7 mouse cellular contexts compared by ENCODE assay signal in the genomic region with DNA sequence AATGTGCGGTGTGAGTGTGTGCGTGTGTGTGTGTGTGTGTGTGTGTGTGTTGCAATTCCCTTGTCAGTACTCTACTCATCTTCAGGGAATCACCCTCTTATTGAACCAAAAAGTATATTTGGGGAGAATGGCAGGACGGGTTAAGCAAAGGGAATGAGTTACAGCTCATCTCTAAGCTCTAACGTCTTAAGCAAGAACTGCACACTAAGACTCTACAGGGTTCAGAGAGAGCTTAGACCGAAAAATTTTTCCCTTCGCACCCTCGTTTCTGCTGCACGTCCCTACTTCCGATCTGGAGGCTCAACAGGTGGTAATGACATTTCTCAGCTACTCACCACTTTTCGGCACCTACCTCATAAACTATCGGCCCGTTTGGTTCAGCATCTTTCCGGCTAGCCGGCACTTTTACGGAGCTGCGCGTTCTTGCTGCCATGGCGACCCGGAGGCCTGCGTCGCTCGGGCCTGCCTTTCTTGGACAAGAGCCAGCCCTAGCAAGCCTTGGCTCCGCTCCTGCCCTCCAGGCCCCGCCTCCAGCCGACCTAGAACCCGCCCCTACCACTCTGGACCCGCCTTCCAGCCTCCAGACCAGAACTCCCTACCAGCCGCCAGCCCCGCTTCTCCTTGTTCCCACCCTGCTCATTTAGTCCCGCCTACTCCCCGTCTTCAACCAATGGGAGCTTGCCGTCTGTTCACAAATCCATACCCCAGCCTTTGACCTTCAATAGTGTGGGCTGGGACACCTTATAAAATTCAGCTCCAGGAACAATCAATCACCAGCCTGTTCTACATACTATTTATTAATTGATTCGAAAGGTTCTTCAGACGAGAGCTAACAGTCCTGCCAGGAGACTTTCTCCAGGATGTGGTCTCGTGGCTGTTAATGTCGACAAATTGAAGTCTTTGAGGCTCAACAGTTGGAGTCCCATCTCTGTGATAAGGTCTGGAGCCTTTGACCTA. TPM values are rescaled to one million over a fixed set of nuclear protein-coding genes. Genes with fewer than 3 reads are reported as not detected.
A peak's percentile ranks its signal among the peaks of the same experiment; 100 is the strongest.
DNase-seq lines count a peak whose midpoint lies in the region; ATAC-seq lines count a peak whose summit lies in the region.

A gene (minus strand): TSS at position 604 of the 957 bp plus-strand sequence.

- no peak within 1 kb of the TSS; the same call in 1 of the 2 replicates for H3K9ac ChIP-seq in embryonic facial prominence, embryonic 11.5 days (replicated peaks; ENCODE audit: low read length)
- H3K9ac ChIP-seq in midbrain, embryonic 13.5 days (replicated peaks): no peak within 1 kb of the TSS

- ATAC-seq in embryonic facial prominence, embryonic 11.5 days (replicated peaks; ENCODE audit: insufficient number of reproducible peaks, low FRiP score, low TSS enrichment, low read depth): peak; percentile 98
- ATAC-seq in midbrain, embryonic 13.5 days: peak; percentile 97

- H3K27ac ChIP-seq in embryonic facial prominence, embryonic 11.5 days (replicated peaks; ENCODE audit: low read depth, low read length): no peak within 1 kb of the TSS
- 0 out of 2 replicates have a peak within 1 kb of the TSS, but pooled peaks have one; percentile 11 for H3K27ac ChIP-seq in limb, embryonic 10.5 days
- no peak within 1 kb of the TSS for H3K27ac ChIP-seq in midbrain, embryonic 13.5 days

- H3K4me1 ChIP-seq in embryonic facial prominence, embryonic 11.5 days (ENCODE audit: control insufficient read depth, insufficient read depth, low read length): no peaks in the 10 kb centered on the region
- H3K4me1 ChIP-seq in limb, embryonic 10.5 days: peaks cover 16% of the 10 kb centered on the region
- peaks cover 13% of the 10 kb centered on the region for H3K4me1 ChIP-seq in midbrain, embryonic 13.5 days (replicated peaks)

- WGBS in embryonic facial prominence, embryonic 11.5 days: 16% methylated on average over 36 of the region's 36 CpGs
- 14% methylated on average over 36 of the region's 36 CpGs for WGBS in limb, embryonic 10.5 days
- WGBS in midbrain, embryonic 13.5 days: 15% methylated on average over 36 of the region's 36 CpGs

- peak; percentile 94 for DNase-seq in adrenal gland, postnatal 25 days
- DNase-seq in embryonic facial prominence, embryonic 11.5 days (ENCODE audit: low spot score): peak; percentile 94
- peak; percentile 99 for DNase-seq in heart, adult 11 months
- peak; percentile 98 for DNase-seq in kidney, adult 18-20 months
- peak; percentile 91 for DNase-seq in limb, embryonic 10.5 days (ENCODE audit: low spot score)
- peak; percentile 76 for DNase-seq in spleen, adult 12 weeks (ENCODE audit: low spot score)

- peak within 1 kb of the TSS; percentile 29 for H3K4me3 ChIP-seq in embryonic facial prominence, embryonic 11.5 days (ENCODE audit: low read depth, low read length)
- H3K4me3 ChIP-seq in limb, embryonic 10.5 days: peak within 1 kb of the TSS; percentile 52
- peak within 1 kb of the TSS; percentile 34 for H3K4me3 ChIP-seq in midbrain, embryonic 13.5 days (replicated peaks)

- H3K4me2 ChIP-seq in embryonic facial prominence, embryonic 11.5 days (ENCODE audit: low read depth, low read length): peak within 1 kb of the TSS; percentile 56
- H3K4me2 ChIP-seq in midbrain, embryonic 13.5 days (replicated peaks): peak within 1 kb of the TSS; percentile 59

- H3K27me3 ChIP-seq in embryonic facial prominence, embryonic 11.5 days (ENCODE audit: control insufficient read depth, insufficient read depth, low read length): no peaks in the 10 kb centered on the region
- H3K27me3 ChIP-seq in limb, embryonic 10.5 days (ENCODE audit: low read depth, poor library complexity, severe bottlenecking): no peaks in the 10 kb centered on the region
- H3K27me3 ChIP-seq in midbrain, embryonic 13.5 days: no peaks in the 10 kb centered on the region

- H3K36me3 ChIP-seq in embryonic facial prominence, embryonic 11.5 days (replicated peaks; ENCODE audit: control insufficient read depth, insufficient read depth, low read depth, low read length): no peaks in the 10 kb centered on the region
- H3K36me3 ChIP-seq in limb, embryonic 10.5 days: no peaks in the 10 kb centered on the region
- no peaks in the 10 kb centered on the region for H3K36me3 ChIP-seq in midbrain, embryonic 13.5 days

- H3K9me3 ChIP-seq in embryonic facial prominence, embryonic 11.5 days (replicated peaks; ENCODE audit: control insufficient read depth, low read length): no peaks in the 10 kb centered on the region
- no peaks in the 10 kb centered on the region for H3K9me3 ChIP-seq in limb, embryonic 10.5 days (replicated peaks)
- H3K9me3 ChIP-seq in midbrain, embryonic 13.5 days: no peaks in the 10 kb centered on the region

RNA-seq across cellular contexts. Expression of the gene that starts here (rescaled TPM):
- 8.1 and 8.4 TPM in 2 replicates for total RNA-seq in adrenal gland, postnatal 25 days (2021)
- 24.2 and 25.3 TPM in 2 replicates for polyA plus RNA-seq in embryonic facial prominence, embryonic 11.5 days (2014; fragmentation: Nextera tagmentation; extraction: Ambion mirVana)
- 33.8 and 36.8 TPM in 2 replicates for polyA plus RNA-seq in limb, embryonic 10.5 days (2016; fragmentation: Nextera tagmentation; extraction: Ambion mirVana)
- polyA plus RNA-seq in midbrain, embryonic 13.5 days (2015; fragmentation: Nextera tagmentation; extraction: Ambion mirVana): 33.4 and 36.6 TPM in 2 replicates
